Mouse (Mus musculus): ENCODE results near the gene Mdm1. TPM values are rescaled to one million over a fixed set of nuclear protein-coding genes. Genes with fewer than 3 reads are reported as not detected.

The Mdm1 gene
- polyA plus RNA-seq, 1 experiment from 2014 or later, result 26.3 TPM

GRCm38 (mm10) chr10:118114271-118114670 is 27.3 kb upstream of the Mdm1 start:
- DNase-seq (ENCODE audit: low spot score), result no peak
- Histone ChIP-seq H3K36me3 (ENCODE audit: control insufficient read depth, insufficient read depth, low read length) (no peaks in the 10 kb centered on the region), H3K27ac (ENCODE audit: low read depth, low read length) (no peak overlapping the region), H3K4me2 (no peak overlapping the region), H3K4me1 (replicated peaks; ENCODE audit: control insufficient read depth, insufficient read depth, low read length) (0 out of 2 replicates have a peak, but pooled peaks cover 5% of the 10 kb centered on the region), H3K27me3 (replicated peaks; ENCODE audit: control insufficient read depth, insufficient read depth, low read length) (no peaks in the 10 kb centered on the region), H3K9ac (ENCODE audit: low read depth, low read length) (no peak overlapping the region), H3K9me3 (ENCODE audit: control insufficient read depth, low read length) (no peaks in the 10 kb centered on the region), H3K4me3 (ENCODE audit: low read depth, low read length) (no peak overlapping the region)
- WGBS, result 75% methylated on average over 1 of the region's 1 CpGs
- ATAC-seq (replicated peaks; ENCODE audit: low FRiP score), result no peak

- WGBS, result 82% methylated on average over 2 of the region's 2 CpGs
- Histone ChIP-seq H3K9ac (ENCODE audit: low read depth, low read length) (no peak overlapping the region), H3K4me1 (replicated peaks; ENCODE audit: control insufficient read depth, insufficient read depth, low read length) (no peaks in the 10 kb centered on the region), H3K4me2 (no peak overlapping the region), H3K36me3 (ENCODE audit: control insufficient read depth, insufficient read depth, low read length) (no peaks in the 10 kb centered on the region), H3K9me3 (ENCODE audit: control insufficient read depth, low read length) (no peaks in the 10 kb centered on the region), H3K27me3 (replicated peaks; ENCODE audit: control insufficient read depth, insufficient read depth, low read length) (no peaks in the 10 kb centered on the region), H3K27ac (ENCODE audit: low read depth, low read length) (no peak overlapping the region), H3K4me3 (ENCODE audit: low read depth, low read length) (no peak overlapping the region)
- ATAC-seq (replicated peaks; ENCODE audit: low FRiP score), result no peak
- no peak for DNase-seq (ENCODE audit: low spot score)
These were observed 25.2 kb upstream of the Mdm1 start for GRCm38 (mm10) chr10:118116456-118116855.

- Histone ChIP-seq H3K4me2 (no peak overlapping the region), H3K27ac (ENCODE audit: low read depth, low read length) (no peak overlapping the region), H3K27me3 (replicated peaks; ENCODE audit: control insufficient read depth, insufficient read depth, low read length) (no peaks in the 10 kb centered on the region), H3K9ac (ENCODE audit: low read depth, low read length) (no peak overlapping the region), H3K4me3 (ENCODE audit: low read depth, low read length) (no peak overlapping the region), H3K4me1 (replicated peaks; ENCODE audit: control insufficient read depth, insufficient read depth, low read length) (no peaks in the 10 kb centered on the region), H3K9me3 (ENCODE audit: control insufficient read depth, low read length) (no peaks in the 10 kb centered on the region), H3K36me3 (ENCODE audit: control insufficient read depth, insufficient read depth, low read length) (no peaks in the 10 kb centered on the region)
- ATAC-seq (replicated peaks; ENCODE audit: low FRiP score) (no peak), DNase-seq (ENCODE audit: low spot score) (no peak)
- WGBS, result 60% methylated on average over 25 of the region's 25 CpGs
These were observed 20.3 kb upstream of the Mdm1 start for GRCm38 (mm10) chr10:118121047-118121936.

- WGBS, result 60% methylated on average over 13 of the region's 13 CpGs
- Histone ChIP-seq H3K4me2 (no peak overlapping the region), H3K4me1 (replicated peaks; ENCODE audit: control insufficient read depth, insufficient read depth, low read length) (no peaks in the 10 kb centered on the region), H3K36me3 (ENCODE audit: control insufficient read depth, insufficient read depth, low read length) (no peaks in the 10 kb centered on the region), H3K4me3 (ENCODE audit: low read depth, low read length) (no peak overlapping the region), H3K9ac (ENCODE audit: low read depth, low read length) (no peak overlapping the region), H3K9me3 (ENCODE audit: control insufficient read depth, low read length) (no peaks in the 10 kb centered on the region), H3K27ac (ENCODE audit: low read depth, low read length) (no peak overlapping the region), H3K27me3 (replicated peaks; ENCODE audit: control insufficient read depth, insufficient read depth, low read length) (no peaks in the 10 kb centered on the region)
- ATAC-seq (replicated peaks; ENCODE audit: low FRiP score), result no peak
- no peak for DNase-seq (ENCODE audit: low spot score)
These were observed 19.7 kb upstream of the Mdm1 start for GRCm38 (mm10) chr10:118121937-118122285.

GRCm38 (mm10) chr10:118122441-118123162 is 19.0 kb upstream of the Mdm1 start:
- no peaks in the 10 kb centered on the region for H3K9me3 ChIP-seq (ENCODE audit: control insufficient read depth, low read length)
- 86% methylated on average over 11 of the region's 11 CpGs for WGBS
- no peaks in the 10 kb centered on the region for H3K36me3 ChIP-seq (ENCODE audit: control insufficient read depth, insufficient read depth, low read length)
- ATAC-seq (replicated peaks; ENCODE audit: low FRiP score) (no peak), DNase-seq (ENCODE audit: low spot score) (no peak)
- H3K4me3 ChIP-seq (ENCODE audit: low read depth, low read length), result no peak overlapping the region
- H3K27ac ChIP-seq (ENCODE audit: low read depth, low read length), result no peak overlapping the region
- no peaks in the 10 kb centered on the region for H3K27me3 ChIP-seq (replicated peaks; ENCODE audit: control insufficient read depth, insufficient read depth, low read length)
- H3K4me1 ChIP-seq (replicated peaks; ENCODE audit: control insufficient read depth, insufficient read depth, low read length), result no peaks in the 10 kb centered on the region
- H3K4me2 ChIP-seq, result no peak overlapping the region
- H3K9ac ChIP-seq (ENCODE audit: low read depth, low read length), result no peak overlapping the region

GRCm38 (mm10) chr10:118125236-118125635 is 16.4 kb upstream of the Mdm1 start:
- no peak for ATAC-seq (replicated peaks; ENCODE audit: low FRiP score)
- WGBS, result 90% methylated on average over 7 of the region's 7 CpGs

GRCm38 (mm10) chr10:118125776-118126445 is 15.7 kb upstream of the Mdm1 start:
- Histone ChIP-seq H3K4me3 (ENCODE audit: low read depth, low read length) (no peak overlapping the region), H3K9ac (ENCODE audit: low read depth, low read length) (no peak overlapping the region), H3K27ac (ENCODE audit: low read depth, low read length) (no peak overlapping the region), H3K4me2 (no peak overlapping the region), H3K27me3 (replicated peaks; ENCODE audit: control insufficient read depth, insufficient read depth, low read length) (peaks cover 5% of the 10 kb centered on the region; the same call in 1 of the 2 replicates), H3K4me1 (replicated peaks; ENCODE audit: control insufficient read depth, insufficient read depth, low read length) (no peaks in the 10 kb centered on the region), H3K36me3 (ENCODE audit: control insufficient read depth, insufficient read depth, low read length) (no peaks in the 10 kb centered on the region), H3K9me3 (ENCODE audit: control insufficient read depth, low read length) (no peaks in the 10 kb centered on the region)
- ATAC-seq (replicated peaks; ENCODE audit: low FRiP score) (no peak), DNase-seq (ENCODE audit: low spot score) (no peak)
- 75% methylated on average over 25 of the region's 25 CpGs for WGBS

More at GRCm38 (mm10) chr10:118125236-118125635, 16.4 kb upstream of the Mdm1 start:
- Histone ChIP-seq H3K27ac (ENCODE audit: low read depth, low read length) (no peak overlapping the region), H3K4me1 (replicated peaks; ENCODE audit: control insufficient read depth, insufficient read depth, low read length) (no peaks in the 10 kb centered on the region), H3K9me3 (ENCODE audit: control insufficient read depth, low read length) (no peaks in the 10 kb centered on the region), H3K4me2 (no peak overlapping the region), H3K27me3 (replicated peaks; ENCODE audit: control insufficient read depth, insufficient read depth, low read length) (peaks cover 5% of the 10 kb centered on the region; the same call in 1 of the 2 replicates), H3K4me3 (ENCODE audit: low read depth, low read length) (no peak overlapping the region), H3K36me3 (ENCODE audit: control insufficient read depth, insufficient read depth, low read length) (no peaks in the 10 kb centered on the region), H3K9ac (ENCODE audit: low read depth, low read length) (no peak overlapping the region)
- no peak for DNase-seq (ENCODE audit: low spot score)

- no peak overlapping the region for H3K4me3 ChIP-seq (ENCODE audit: low read depth, low read length)
- H3K27ac ChIP-seq (ENCODE audit: low read depth, low read length), result no peak overlapping the region
- ATAC-seq (replicated peaks; ENCODE audit: low FRiP score) (no peak), DNase-seq (ENCODE audit: low spot score) (no peak)
- peaks cover 5% of the 10 kb centered on the region; the same call in 1 of the 2 replicates for H3K27me3 ChIP-seq (replicated peaks; ENCODE audit: control insufficient read depth, insufficient read depth, low read length)
- H3K9ac ChIP-seq (ENCODE audit: low read depth, low read length), result no peak overlapping the region
- 66% methylated on average over 20 of the region's 20 CpGs for WGBS
- H3K9me3 ChIP-seq (ENCODE audit: control insufficient read depth, low read length), result no peaks in the 10 kb centered on the region
- no peak overlapping the region for H3K4me2 ChIP-seq
- H3K4me1 ChIP-seq (replicated peaks; ENCODE audit: control insufficient read depth, insufficient read depth, low read length), result no peaks in the 10 kb centered on the region
- no peaks in the 10 kb centered on the region for H3K36me3 ChIP-seq (ENCODE audit: control insufficient read depth, insufficient read depth, low read length)
These were observed 12.5 kb upstream of the Mdm1 start for GRCm38 (mm10) chr10:118129001-118129682.
